Mouse (Mus musculus): ENCODE measurements around the gene Ankra2.

The Ankra2 gene

DNA sequence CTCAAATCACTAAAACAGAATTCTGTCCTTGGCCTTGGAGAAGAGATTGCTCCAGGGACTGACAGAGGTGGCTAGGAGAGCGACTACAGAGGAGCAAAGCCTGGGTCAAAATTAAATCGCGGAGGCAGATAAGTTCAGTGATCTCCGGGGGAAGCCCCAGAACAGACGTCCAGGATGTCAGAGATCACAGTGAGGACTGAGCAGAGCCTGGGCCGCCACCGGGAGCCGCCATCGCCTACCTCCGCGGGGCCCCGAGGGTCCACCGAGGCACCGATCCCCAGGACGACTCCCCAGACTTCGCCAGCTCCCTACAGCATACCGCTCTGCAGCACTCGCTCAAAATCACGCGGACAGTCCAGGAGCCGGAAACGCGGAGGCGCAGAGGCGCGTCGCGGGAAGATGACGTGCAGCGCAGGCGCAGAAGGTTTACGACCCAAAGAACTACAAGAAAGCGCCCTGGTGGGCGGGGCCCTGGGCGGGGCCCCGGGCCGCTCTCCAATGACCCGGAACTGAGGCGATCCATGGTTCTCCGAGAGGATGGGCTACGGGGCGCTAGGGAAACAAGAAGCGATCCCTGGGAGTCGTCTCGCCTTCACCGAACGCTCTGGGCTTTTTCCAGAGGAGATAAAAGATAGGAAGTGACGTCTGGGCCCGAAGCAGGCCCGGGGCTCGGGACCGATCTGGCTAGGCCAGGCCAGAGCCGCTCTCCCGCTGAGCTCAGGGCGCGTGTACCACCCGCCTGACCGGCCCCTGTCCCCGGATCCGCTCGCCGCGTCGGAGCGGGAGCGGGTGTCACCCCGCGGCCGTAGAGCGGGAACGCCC lies at the start of gene Ankra2, which contains the start of gene Utp15:
Gene Ankra2, plus strand, starts transcription at position 439 of the 822 bp plus-strand sequence.
Gene Utp15, minus strand, starts transcription at position 406 of the 822 bp plus-strand sequence.
- DNase-seq (ENCODE audit: low spot score in 2 of 2) = peak; percentile 96 to 97

DNA sequence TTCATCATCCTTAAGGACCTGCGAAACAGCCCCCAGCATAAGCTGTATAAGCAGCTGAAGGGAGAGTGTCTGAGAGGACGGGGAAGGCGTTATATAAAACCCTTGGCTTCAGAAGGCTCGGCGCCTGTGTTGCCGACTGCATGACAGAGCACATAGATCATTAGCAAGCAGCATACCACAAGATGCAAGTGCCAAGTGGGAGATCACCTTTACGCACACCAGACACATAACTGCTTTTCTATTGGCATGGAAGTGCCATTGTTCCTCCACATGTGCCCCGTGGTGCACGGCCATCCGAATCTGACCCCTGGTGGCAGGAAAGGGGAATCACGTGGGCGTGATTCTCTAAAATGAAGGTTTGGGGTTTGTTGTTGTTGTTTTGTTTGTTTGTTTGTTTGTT lies 40.0 kb upstream of the Ankra2 start:
- no peak for DNase-seq (ENCODE audit: low spot score in 2 of 2)

DNA sequence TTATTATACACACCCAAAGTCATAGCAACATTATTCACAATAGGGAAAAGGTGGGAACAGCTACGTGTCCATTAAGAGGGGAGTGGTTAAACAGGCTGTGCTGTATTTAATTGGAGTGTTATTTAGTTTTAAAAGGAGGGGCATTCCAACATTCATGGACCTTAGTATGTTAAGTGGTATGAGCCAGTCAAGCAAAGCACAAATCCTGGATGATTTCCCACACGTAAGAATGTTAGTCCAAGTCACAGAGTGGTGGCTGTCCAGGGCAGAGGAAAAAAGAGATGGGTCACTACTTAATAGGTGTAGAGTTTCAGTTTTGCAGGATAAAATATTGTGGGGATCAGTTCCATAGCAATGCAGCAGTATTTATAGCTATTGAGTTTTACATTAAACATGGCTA lies 36.6 kb upstream of the Ankra2 start:
- no peak for DNase-seq (ENCODE audit: low spot score in 2 of 2)

DNA sequence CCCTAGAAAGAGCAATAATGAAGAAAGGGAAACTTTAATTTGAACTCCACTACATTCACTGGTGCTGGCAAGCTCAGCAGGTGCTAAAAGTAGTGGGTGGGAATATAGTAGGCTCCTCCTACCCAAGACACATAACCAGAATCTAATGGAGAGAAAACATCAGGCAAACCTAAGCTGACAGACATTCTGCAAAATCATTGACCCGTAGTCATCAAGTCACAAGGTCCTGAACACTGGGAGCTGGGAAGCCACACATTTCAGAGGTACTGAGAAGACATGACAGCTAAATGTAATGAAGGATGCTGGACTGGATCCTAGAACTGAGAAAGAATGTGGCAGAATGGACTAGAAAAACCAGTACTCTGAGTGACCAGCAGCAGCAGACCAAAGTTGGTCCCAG lies 32.4 kb upstream of the Ankra2 start:
- no peak for DNase-seq (ENCODE audit: low spot score in 2 of 2)

DNA sequence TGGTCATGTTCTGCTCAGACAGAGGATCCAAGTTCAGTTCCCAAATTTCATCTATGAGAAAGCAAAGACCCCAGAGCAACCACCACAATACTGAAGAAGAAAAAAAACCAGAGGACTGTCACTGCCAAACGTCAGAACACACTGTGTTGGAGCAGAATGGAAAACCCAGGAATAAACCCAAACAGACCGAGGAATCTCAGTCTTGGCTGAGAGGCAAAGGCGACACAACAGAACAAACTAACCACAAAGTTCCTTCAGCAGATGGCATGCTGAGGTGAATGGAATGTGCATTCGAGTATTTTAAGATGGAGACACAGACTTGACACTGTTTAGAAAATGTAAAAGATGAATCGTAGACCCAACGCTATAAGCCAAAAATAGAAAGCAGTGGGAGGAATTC lies 27.4 kb upstream of the Ankra2 start:
- no peak for DNase-seq (ENCODE audit: low spot score in 2 of 2)

DNA sequence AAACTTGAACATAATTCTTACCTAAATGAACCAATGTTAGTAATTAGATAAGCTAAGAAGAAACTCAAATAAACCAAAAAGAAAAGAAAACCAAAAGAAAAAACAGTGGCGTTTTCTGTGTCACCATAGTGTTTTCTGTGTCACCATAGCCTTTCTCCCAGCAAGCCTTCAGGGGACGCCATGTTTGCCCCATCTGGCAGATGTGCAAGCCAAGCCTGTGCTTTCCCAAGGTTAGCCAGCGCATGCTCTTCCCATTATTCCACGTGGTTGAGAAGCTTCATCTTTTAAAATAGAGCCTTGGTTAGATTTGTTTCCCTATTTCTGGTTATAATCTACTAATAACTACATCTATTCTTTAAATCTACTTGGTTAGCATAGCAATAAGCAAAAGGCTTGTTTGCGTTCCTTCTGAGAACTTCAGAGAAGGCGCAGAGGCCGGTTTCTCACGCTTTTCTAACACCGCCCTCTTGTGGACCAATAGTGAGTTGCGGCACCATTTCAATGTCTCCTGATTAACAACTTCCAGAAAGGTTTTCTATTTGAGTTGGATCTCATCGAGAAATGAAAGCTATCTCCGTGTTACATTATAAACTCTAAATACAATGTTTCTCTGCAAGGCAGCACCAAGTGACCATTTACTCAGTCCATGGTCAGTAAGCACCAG lies 22.8 kb upstream of the Ankra2 start:
- peak; percentile 36 to 37 for DNase-seq (ENCODE audit: low spot score in 2 of 2)

DNA sequence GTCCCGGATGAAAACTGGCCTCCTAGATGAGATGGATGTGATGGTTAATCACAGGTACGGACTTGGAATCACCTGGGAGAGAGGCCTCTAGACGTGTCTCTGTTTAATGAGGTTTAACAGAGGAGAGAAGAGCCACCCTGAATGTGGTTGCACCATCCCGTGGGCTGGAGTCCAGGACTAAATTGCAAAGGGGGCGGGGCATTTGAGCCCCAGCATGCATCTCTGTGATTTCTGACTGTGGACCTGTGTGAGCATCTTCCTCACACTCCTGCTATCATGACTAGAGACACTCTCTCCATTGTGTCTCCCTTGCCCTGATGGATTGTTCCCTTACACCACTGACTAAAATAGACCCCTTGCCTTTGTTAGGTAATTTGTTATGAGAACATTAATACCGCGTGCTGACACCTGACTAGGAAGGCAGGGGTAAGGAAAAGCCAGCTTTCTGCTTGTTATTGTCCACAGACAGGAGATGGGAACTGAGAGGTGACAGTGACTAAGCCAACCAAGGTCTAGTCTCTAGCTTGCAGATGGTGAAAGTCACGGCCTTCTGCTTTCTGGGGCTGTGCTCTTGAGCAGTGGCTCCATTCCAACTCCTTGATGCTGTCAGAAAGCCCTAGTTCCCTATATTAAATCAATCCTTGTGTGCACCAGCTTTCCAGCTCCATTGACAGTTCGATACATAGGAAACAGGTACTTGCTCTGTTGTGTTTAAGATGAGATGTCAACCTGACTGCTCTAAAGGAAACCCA lies 21.2 kb upstream of the Ankra2 start:
- no peak for DNase-seq (ENCODE audit: low spot score in 2 of 2)

DNA sequence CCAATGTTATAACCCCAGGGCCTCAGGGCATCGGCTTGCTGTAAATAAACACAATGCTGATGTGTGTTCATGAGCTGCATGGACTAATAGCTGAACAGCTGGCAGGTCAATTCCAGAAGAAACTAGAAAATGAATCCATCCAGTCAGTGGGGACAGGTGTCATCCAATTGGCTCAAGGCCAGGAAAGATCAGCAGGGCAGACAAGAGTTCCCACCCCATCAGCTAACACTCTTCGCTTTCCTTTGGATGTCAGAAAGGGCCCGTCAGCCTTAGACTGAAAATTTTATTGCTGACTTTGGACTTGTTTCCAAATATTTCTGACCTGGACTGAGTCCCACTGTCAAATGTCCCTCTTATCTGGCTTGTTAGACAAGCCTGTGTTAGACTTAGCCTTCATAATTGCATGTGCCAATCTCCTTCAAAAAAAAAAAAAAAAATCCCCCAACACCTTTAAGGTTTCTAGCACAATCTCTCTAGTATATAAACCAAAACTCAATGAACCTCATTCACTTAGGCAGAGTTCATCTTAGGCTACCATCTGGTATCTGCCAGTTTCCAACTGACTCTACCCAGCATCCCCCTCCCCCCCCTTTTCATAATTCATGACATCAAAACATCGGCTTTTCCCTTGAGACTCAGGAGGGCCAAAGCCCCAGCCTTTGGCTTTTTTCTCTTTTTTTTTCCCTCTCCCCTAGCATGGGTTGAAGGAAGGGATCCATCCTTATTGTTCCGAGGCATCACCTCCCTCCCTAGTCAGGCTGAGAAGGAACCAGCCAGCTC lies 18.1 kb upstream of the Ankra2 start:
- no peak for DNase-seq (ENCODE audit: low spot score in 2 of 2)

DNA sequence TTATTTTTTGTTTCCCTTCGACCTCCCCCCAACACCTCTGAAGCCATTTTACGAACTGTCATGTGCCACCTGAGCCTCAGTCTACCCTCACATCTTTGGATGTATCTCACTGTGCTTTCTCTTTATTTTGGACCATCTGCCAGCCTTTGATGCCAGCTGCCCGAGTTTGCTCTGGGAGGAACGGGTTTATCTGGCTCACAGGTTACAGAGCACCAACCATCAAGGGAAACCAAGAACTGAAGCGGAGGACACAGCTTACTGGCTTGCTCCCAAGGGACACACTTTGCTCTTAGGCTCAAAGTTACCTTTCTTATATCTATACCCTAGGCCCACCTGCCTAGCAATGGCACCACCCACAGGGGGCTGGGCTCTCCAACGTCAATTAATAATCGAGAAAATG lies 17.5 kb upstream of the Ankra2 start:
- no peak for DNase-seq (ENCODE audit: low spot score in 2 of 2)

DNA sequence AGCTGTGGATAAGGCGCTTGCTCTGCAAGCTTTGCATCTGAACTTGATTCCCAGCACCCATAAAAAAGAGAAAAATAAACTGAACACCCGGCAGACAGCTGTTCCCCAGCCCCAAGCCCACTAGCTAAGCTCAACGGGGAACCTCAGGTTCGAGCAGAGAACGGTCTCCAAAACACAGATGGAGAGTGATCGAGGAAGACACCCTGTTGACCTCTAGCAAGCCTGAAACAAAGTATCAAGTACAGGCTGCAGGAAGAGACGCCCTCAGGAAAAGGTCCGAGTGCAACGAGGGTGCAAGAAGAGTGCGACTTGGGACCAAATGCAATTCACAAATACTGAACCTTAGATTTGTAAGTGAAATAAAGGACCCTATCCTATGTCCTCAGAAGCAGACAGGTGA lies 13.3 kb upstream of the Ankra2 start:
- DNase-seq (ENCODE audit: low spot score in 2 of 2) = no peak

DNA sequence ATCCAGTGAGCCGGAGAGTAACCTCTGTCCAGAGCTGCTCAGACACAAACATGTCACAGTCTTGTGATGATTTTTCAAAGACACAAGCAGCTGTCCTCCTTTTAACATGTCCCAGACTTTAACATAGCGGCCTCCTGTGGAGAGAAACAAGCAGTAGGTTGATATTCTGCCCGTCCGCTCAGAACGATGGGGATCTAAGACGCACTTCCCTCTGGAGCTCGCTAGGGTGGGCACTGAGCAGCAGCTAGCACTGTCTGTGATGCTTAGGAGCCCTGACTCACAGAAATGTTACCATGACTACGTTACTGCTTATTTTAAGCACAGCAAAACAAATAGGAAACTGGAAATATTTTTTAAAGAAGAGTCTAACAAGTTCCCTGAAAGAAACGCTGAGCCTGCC lies 8.0 kb upstream of the Ankra2 start:
- DNase-seq (ENCODE audit: low spot score in 2 of 2) = no peak

DNA sequence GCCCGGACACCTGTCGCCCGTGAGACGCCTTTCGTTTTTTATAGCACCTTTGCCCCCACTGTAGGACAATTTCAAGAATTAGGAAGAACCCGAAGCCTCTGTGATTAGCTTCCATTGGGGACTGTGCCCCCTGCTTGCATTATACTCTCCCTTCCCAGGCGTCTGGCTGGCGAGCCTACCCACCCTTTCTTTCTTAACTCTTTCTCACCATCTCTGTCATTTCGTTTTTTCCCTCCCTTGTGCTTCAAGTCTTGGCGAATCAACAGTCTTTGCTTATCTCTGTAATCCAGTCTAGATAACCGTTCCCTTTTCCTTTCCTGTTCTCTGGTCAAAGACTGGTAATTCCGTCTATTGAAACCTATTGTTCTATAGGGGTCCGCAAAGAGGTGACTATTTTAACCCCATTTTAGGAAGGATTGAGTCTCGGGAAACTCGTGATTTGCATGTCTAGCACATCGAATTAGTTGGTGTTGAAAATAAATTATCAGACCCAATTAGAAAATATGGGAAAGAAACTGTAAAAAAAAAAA lies 649 bp downstream of the Ankra2 start:
- no peak for DNase-seq (ENCODE audit: low spot score in 2 of 2)

DNA sequence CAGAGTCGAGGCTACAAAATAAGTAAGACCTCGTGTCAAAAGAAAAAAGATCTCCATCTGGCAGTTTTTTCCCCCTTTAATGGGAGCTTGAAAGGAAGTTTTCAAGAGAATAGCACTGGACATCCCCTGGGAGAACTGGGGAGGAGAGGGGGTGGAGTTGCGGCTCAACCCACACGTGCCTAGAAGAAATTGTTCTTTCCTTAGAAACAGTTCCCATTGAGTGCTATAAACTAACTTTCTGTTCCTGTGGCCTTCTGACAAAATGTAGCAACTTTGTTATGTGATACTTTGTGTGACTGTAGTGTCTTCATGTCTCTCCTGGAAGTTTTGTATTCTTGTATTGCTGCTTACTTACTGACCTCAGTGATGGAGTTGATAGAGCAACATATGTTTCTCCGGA lies 1.2 kb downstream of the Ankra2 start:
- no peak for DNase-seq (ENCODE audit: low spot score in 2 of 2)

DNA sequence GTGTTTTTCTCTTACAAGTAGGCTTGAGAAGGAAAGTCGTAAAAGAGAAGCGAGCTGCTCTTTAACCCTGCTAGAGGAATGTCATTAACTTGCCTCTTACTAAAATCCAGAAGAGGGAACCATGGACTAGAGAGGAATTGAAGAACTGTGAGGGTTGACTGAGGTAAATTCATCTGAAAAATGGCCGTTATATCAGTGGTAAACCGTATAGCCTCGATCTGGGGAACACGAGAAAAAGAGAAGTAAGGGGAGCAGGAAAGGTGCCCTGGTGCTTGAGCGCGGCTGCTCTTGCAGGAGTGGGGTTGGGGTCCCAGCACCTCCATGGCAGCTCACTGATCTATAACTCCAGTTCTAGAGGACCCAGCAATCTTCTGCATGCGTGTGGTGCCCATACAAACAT lies 11.1 kb downstream of the Ankra2 start:
- DNase-seq (ENCODE audit: low spot score in 2 of 2) = no peak

DNA sequence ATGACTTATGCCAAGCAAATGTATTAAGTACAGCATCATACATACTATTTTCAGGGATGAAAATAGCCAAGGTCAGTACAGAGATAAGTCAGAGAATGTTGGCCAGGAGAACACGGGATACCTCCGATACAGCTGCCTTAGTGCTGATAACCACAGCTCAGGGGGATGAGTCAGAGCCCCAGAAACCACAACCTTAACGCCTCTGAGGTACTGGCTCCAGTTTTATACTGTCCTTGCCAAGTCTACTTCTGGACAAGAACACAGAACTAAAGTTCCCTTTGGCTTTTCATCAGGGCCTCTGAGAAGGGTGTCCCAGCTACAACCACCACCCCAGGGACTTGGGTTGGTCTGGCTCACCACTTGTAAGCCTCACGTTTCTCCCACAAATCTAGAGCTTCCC lies 12.8 kb downstream of the Ankra2 start:
- no peak for DNase-seq (ENCODE audit: low spot score in 2 of 2)

DNA sequence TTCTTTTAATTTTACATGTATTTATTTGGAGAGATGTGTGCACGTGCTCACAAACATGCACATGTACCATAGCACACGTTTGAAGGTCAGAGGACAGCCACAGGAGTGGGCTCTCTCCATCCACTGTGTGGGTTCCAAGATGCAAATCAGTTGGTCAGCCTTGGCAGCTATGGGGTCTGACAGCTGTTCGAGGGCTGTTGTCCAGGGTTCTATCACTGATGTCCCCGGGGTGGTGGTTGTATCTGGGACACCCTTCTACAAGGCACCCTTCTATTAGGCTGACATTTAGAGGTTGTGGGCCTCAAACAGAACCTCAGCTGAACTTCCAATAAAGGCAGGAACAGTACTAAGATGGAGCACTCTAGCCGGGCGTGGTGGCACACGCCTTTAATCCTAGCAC lies 13.4 kb downstream of the Ankra2 start:
- no peak for DNase-seq (ENCODE audit: low spot score in 2 of 2)

DNA sequence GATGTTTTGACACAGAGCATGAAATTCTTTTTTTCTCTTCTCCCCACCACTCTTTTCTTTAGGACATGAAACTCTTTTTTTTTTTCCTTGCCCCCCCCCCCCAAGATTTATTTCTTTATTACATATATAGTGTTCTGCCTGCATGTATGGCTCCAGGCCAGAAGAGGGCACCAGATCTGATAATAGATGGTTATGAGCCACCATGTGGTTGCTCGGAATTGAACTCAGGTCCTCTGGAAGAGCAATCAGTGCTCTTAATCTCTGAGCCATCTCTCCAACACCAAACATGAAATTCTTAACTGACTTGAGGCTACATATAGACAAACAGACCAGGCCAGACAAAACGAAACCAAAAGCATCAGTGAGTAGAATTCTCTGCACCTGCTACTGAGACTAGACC lies 14.6 kb downstream of the Ankra2 start:
- DNase-seq (ENCODE audit: low spot score in 2 of 2) = no peak

DNA sequence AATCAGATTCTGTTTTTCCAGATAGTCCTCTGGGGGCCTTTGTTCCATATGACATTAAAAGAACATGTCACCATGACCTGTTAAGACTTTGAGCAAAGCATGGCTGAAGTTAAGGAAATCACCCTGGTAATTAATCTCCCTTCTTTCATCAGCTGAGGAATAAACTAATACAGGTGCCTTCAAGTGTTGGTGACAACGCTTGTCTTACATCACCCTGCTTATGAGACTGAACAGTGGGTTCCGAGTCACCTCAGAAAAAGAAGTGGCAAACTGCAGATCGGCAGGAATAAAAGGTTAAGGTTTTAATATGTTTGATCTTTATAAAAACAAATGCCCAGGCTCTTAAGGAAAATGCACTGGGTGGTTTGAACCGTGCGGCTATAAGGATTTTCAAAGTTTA lies 16.8 kb downstream of the Ankra2 start, which contains the start of gene Gm21976:
Gene Gm21976, plus strand, starts transcription at position 202 of the 400 bp plus-strand sequence.
- no peak for DNase-seq (ENCODE audit: low spot score in 2 of 2)

DNA sequence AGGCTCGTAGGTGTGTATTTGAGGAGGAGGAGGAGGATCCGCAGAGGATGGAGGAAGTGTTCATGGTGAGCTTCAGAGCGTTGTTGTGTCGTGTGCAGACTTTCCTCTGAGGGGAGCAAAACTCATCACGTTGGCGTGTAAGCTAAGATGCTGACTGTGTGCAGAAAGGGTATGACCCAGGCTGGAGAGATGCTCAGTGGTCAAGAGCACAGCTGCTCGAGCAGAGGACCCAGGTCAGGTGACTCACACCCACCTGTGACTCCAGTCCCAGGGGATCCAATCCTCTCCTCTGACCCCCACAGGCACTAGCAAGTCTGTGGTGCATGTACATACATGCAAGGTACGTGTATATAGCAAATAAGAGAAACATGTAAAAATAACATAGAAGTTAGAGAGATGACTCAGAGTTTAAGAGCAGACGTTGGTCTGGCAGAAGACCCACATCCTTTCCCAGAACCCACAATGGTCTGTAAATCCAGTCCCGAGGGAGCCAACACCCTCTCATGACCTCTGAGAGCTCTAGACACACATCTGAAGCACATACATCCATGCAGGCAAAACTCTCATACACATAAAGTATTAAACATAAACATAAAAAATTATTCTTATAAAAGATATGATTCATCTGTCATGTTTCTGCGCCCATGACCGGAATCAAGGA lies 18.2 kb downstream of the Ankra2 start:
- DNase-seq (ENCODE audit: low spot score in 2 of 2) = no peak

DNA sequence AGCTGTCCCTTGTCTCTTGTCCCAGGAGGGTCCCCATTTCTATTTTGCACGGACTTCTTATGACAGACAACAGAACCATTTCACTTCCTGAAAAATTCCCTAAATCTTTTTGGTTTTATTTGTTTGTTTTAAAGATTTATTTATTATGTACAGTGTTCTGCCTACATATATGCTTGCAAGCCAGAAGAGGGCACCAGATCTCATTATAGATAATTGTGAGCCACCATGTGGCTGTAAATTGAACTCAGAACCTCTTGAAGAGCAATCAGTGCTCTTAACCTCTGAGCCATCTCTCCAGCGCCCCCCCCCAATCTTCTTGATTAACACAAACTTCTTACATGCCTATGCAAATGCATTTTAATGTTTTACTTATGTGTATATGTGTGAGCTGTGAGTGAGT lies 27.8 kb downstream of the Ankra2 start:
- DNase-seq (ENCODE audit: low spot score in 2 of 2) = no peak

DNA sequence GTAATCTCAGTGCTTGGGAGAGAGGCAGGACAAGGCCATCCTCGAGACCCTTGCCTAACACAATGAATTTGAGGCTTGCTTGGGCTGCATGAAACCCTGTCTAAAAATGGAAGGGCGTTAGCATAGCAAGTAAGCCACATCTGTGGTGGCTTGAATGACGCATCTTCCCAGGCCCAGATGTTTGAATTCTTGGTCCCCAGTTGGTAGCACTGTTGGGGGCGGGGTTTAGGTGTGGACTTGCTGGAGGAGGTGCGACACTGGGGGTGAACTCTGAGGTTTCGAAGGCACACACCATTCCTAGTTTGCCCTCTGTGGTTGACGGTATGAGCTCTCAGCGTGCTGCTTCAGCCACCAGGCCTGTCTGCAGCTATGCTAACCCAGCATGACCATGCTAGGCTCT lies 28.8 kb downstream of the Ankra2 start:
- DNase-seq (ENCODE audit: low spot score in 2 of 2) = no peak
